Mouse (Mus musculus) retina, postnatal 1 day (tissue): ENCODE results near the gene Eef1a1.
"Not testable (repeated sequence)": the region's sequence is repeated elsewhere in the genome, so short reads cannot be mapped to it uniquely, and the experiment has no call there.

Experiments used
- DNase-seq: peaks from one replicate; pipeline ENCODE4 v3.0.0-alpha.2; 2012

The Eef1a1 gene

GRCm38 (mm10) chr9:78506722-78507077 lies 17.7 kb upstream of the Eef1a1 start:
- no peak for DNase-seq

GRCm38 (mm10) chr9:78506002-78506721 lies 17.2 kb upstream of the Eef1a1 start:
- no peak for DNase-seq

- no peak for DNase-seq
Observed at GRCm38 (mm10) chr9:78505223-78505622, 16.3 kb upstream of the Eef1a1 start.

GRCm38 (mm10) chr9:78504679-78505078 lies 15.7 kb upstream of the Eef1a1 start:
- no peak for DNase-seq

- DNase-seq = no peak
Observed at GRCm38 (mm10) chr9:78504133-78504532, 15.2 kb upstream of the Eef1a1 start.

- peak; percentile 89 for DNase-seq
Observed at GRCm38 (mm10) chr9:78503223-78504079, 14.5 kb upstream of the Eef1a1 start.

GRCm38 (mm10) chr9:78501284-78501683 lies 12.3 kb upstream of the Eef1a1 start:
- DNase-seq = peak; percentile 70

- DNase-seq = no peak
Observed at GRCm38 (mm10) chr9:78500386-78500785, 11.4 kb upstream of the Eef1a1 start.

- no peak for DNase-seq
Observed at GRCm38 (mm10) chr9:78493171-78493570, 4.2 kb upstream of the Eef1a1 start.

GRCm38 (mm10) chr9:78492254-78492653 lies 3.3 kb upstream of the Eef1a1 start:
- DNase-seq = no peak

- DNase-seq = no peak
Observed at GRCm38 (mm10) chr9:78491169-78491568, 2.2 kb upstream of the Eef1a1 start.

GRCm38 (mm10) chr9:78488021-78488420 lies 930 bp downstream of the Eef1a1 start:
- DNase-seq = not testable (repeated sequence)

- DNase-seq = no peak
Observed at GRCm38 (mm10) chr9:78484660-78485059, 4.3 kb downstream of the Eef1a1 start.

- no peak for DNase-seq
Observed at GRCm38 (mm10) chr9:78482386-78482785, 6.6 kb downstream of the Eef1a1 start.

GRCm38 (mm10) chr9:78481423-78482331 lies 7.3 kb downstream of the Eef1a1 start:
- peak; percentile 99 for DNase-seq

GRCm38 (mm10) chr9:78480706-78481358 lies 8.1 kb downstream of the Eef1a1 start:
- peak; percentile 88 for DNase-seq

- DNase-seq = not testable (repeated sequence)
Observed at GRCm38 (mm10) chr9:78480227-78480626, 8.7 kb downstream of the Eef1a1 start.

GRCm38 (mm10) chr9:78479308-78479707 lies 9.6 kb downstream of the Eef1a1 start:
- not testable (repeated sequence) for DNase-seq

- not testable (repeated sequence) for DNase-seq
Observed at GRCm38 (mm10) chr9:78478009-78478605, 10.8 kb downstream of the Eef1a1 start.

- DNase-seq = peak; percentile 69
Observed at GRCm38 (mm10) chr9:78477021-78477551, 11.9 kb downstream of the Eef1a1 start.

- DNase-seq = peak; percentile 37
Observed at GRCm38 (mm10) chr9:78476531-78477020, 12.4 kb downstream of the Eef1a1 start.
